Mouse (Mus musculus) ES-E14 (cell line): ENCODE measurements around the gene Apol8. TPM values are rescaled to one million over a fixed set of nuclear protein-coding genes. Genes with fewer than 3 reads are reported as not detected.

Experiments
- DNase-seq: peaks from one replicate; pipeline ENCODE4 v3.0.0-alpha.2; 2013; ENCODE audit warnings: low read depth, low spot score
- H3K27ac ChIP-seq: 2 replicates; pipeline ENCODE4 v1.5.1; 2012; ENCODE audit warnings: low read depth, mild to moderate bottlenecking, low read length, moderate library complexity, mixed read lengths; ENCODE audit not compliant: poor library complexity, insufficient read depth, severe bottlenecking
- H3K36me3 ChIP-seq: 2 replicates; pipeline ENCODE4 v1.6.1; 2012; ENCODE audit warnings: mild to moderate bottlenecking, low read length, moderate library complexity, mixed read lengths; ENCODE audit not compliant: control insufficient read depth, poor library complexity, insufficient read depth, severe bottlenecking
- H3K4me1 ChIP-seq, 2 experiments: fragments of 150-350 bp in 1 of 2; sonication (generic) in 1 of 2; 2 replicates each; pipeline ENCODE4 v1.6.1; 2012; ENCODE audit warnings: low read length in 2 of 2, mild to moderate bottlenecking in 1 of 2, mixed read lengths in 1 of 2; ENCODE audit not compliant: control insufficient read depth in 2 of 2, insufficient read depth in 2 of 2, poor library complexity in 1 of 2
- H3K4me3 ChIP-seq, 2 experiments: fragments of 150-350 bp in 1 of 2; sonication (generic) in 1 of 2; 2 replicates each; pipeline ENCODE4 v1.5.1; 2012; ENCODE audit warnings: low read length in 2 of 2, low read depth in 1 of 2, mild to moderate bottlenecking in 1 of 2, mixed read lengths in 1 of 2; ENCODE audit not compliant: insufficient read depth in 1 of 2, poor library complexity in 1 of 2, severe bottlenecking in 1 of 2
- H3K9ac ChIP-seq: 2 replicates; pipeline ENCODE4 v1.6.1; 2012; ENCODE audit warnings: low read depth, mild to moderate bottlenecking, low read length, mixed read lengths; ENCODE audit not compliant: poor library complexity, insufficient read depth, severe bottlenecking
- H3K9me3 ChIP-seq: fragments of 150-350 bp; sonication (generic); 2 replicates; pipeline ENCODE4 v1.6.1; 2012; ENCODE audit warnings: low read depth, mild to moderate bottlenecking, low read length; ENCODE audit not compliant: control insufficient read depth, insufficient read depth
- CHD2 ChIP-seq: IDR thresholded peaks from 2 replicates; pipeline ENCODE4 v1.6.1; 2014; ENCODE audit warnings: mild to moderate bottlenecking, low read depth, low read length, inconsistent platforms
- HCFC1 ChIP-seq: IDR thresholded peaks from 2 replicates; pipeline ENCODE4 v1.6.1; 2012; ENCODE audit warnings: low read length, inconsistent platforms, borderline replicate concordance; ENCODE audit not compliant: insufficient read depth
- MAFK ChIP-seq: IDR thresholded peaks from 2 replicates; pipeline ENCODE4 v1.6.1; 2014; ENCODE audit warnings: mild to moderate bottlenecking, low read depth, low read length, inconsistent platforms; ENCODE audit not compliant: insufficient read depth
- ZC3H11A ChIP-seq: IDR thresholded peaks from 2 replicates; pipeline ENCODE4 v1.6.1; 2012; ENCODE audit warnings: low read depth, mild to moderate bottlenecking, inconsistent platforms, low read length, borderline replicate concordance
- ZNF384 ChIP-seq: IDR thresholded peaks from 2 replicates; pipeline ENCODE4 v1.6.1; 2012; ENCODE audit warnings: low read depth, low read length, inconsistent platforms
- in situ Hi-C, 2 experiments: fragments of 600-800 bp; cut with MboI; formaldehyde crosslinking; loops; one replicate each; pipeline ENCODE4 v1.15.1; 2025; ENCODE audit warnings: low sequenced_read_pairs in 2 of 2, inconsistent platforms in 1 of 2; ENCODE audit not compliant: unreplicated experiment in 2 of 2
- total RNA-seq: library from RNA; depleted of rRNA; stranded (reverse); fragments of 300-350 nt; gene quantifications from 2 replicates; pipeline ENCODE4 v1.2.3, GENCODE M21; 2012

Gene Apol8
- total RNA-seq, 1 experiment, result 1.8 TPM

- no peak for DNase-seq
- Histone ChIP-seq H3K9ac (no peak overlapping the region), H3K36me3 (peaks cover 89% of the 10 kb centered on the region), H3K27ac (no peak overlapping the region), H3K4me3 (no peak overlapping the region), H3K4me1 (peaks cover 0 to 4% of the 10 kb centered on the region in 2 experiments; a peak in 1 of 4 replicates), H3K9me3 (no peaks in the 10 kb centered on the region)
- in situ Hi-C loops, result no loop called here
- TF ChIP-seq HCFC1, result no peak
- no peak for TF ChIP-seq CHD2
- TF ChIP-seq MAFK, result no peak
- TF ChIP-seq ZNF384, result no peak
- no peak for TF ChIP-seq ZC3H11A
These were observed 8.8 kb upstream of the Apol8 start for GRCm38 (mm10) chr15:77765484-77766093.

- in situ Hi-C loops, result no loop called here
- no peak overlapping the region for H3K27ac ChIP-seq
- peaks cover 85% of the 10 kb centered on the region for H3K36me3 ChIP-seq
- H3K4me3 ChIP-seq, result no peak overlapping the region
- DNase-seq, result no peak
- H3K9ac ChIP-seq, result no peak overlapping the region
- TF ChIP-seq ZNF384 (no peak), HCFC1 (no peak), MAFK (no peak), ZC3H11A (no peak), CHD2 (no peak)
- no peaks in the 10 kb centered on the region for H3K9me3 ChIP-seq
- H3K4me1 ChIP-seq, result peaks cover 0 to 6% of the 10 kb centered on the region in 2 experiments; a peak in 1 of 4 replicates
These were observed 7.7 kb upstream of the Apol8 start for GRCm38 (mm10) chr15:77764391-77765006.

GRCm38 (mm10) chr15:77763702-77764101 lies 6.9 kb upstream of the Apol8 start:
- in situ Hi-C loops, result no loop called here
- DNase-seq, result no peak
- Histone ChIP-seq H3K27ac (no peak overlapping the region), H3K9me3 (no peaks in the 10 kb centered on the region), H3K36me3 (peaks cover 77% of the 10 kb centered on the region), H3K4me3 (no peak overlapping the region), H3K9ac (no peak overlapping the region), H3K4me1 (peaks cover 0 to 6% of the 10 kb centered on the region in 2 experiments; a peak in 1 of 4 replicates)
- TF ChIP-seq ZNF384, result no peak
- TF ChIP-seq CHD2, result no peak
- TF ChIP-seq HCFC1, result no peak
- TF ChIP-seq ZC3H11A, result no peak
- TF ChIP-seq MAFK, result no peak

GRCm38 (mm10) chr15:77763050-77763449 lies 6.2 kb upstream of the Apol8 start:
- Histone ChIP-seq H3K4me1 (peaks cover 0 to 6% of the 10 kb centered on the region in 2 experiments; a peak in 1 of 4 replicates), H3K9me3 (no peaks in the 10 kb centered on the region), H3K36me3 (peaks cover 70% of the 10 kb centered on the region), H3K27ac (no peak overlapping the region), H3K4me3 (no peak overlapping the region), H3K9ac (no peak overlapping the region)
- TF ChIP-seq CHD2 (no peak), HCFC1 (no peak), MAFK (no peak), ZC3H11A (no peak), ZNF384 (no peak)
- in situ Hi-C loops, result no loop called here
- DNase-seq, result no peak
